Mouse (Mus musculus) ES-Bruce4 (cell line): ENCODE data around the gene Cep83. TPM values are rescaled to one million over a fixed set of nuclear protein-coding genes. Genes with fewer than 3 reads are reported as not detected.

Source experiments
- H3K27ac ChIP-seq: 2 replicates; pipeline ENCODE4 v1.5.1; 2012; ENCODE audit warnings: low read length, inconsistent platforms; ENCODE audit not compliant: insufficient read depth
- H3K27me3 ChIP-seq: 2 replicates; pipeline ENCODE4 v1.6.1; 2012; ENCODE audit warnings: mild to moderate bottlenecking, low read length, inconsistent platforms; ENCODE audit not compliant: control insufficient read depth, poor library complexity, insufficient read depth, severe bottlenecking
- H3K36me3 ChIP-seq: 2 replicates; pipeline ENCODE4 v1.6.1; 2012; ENCODE audit warnings: inconsistent platforms, mild to moderate bottlenecking, low read length, moderate library complexity; ENCODE audit not compliant: control insufficient read depth, poor library complexity, insufficient read depth, severe bottlenecking
- H3K4me1 ChIP-seq: one replicate; pipeline ENCODE4 v1.8.1; 2011; ENCODE audit warnings: low read length; ENCODE audit not compliant: control insufficient read depth, insufficient read depth
- H3K4me3 ChIP-seq: 2 replicates; pipeline ENCODE4 v1.5.1; 2011; ENCODE audit warnings: low read depth, mild to moderate bottlenecking, low read length
- H3K9ac ChIP-seq: 2 replicates; pipeline ENCODE4 v1.6.1; 2012; ENCODE audit warnings: low read depth, mild to moderate bottlenecking, inconsistent platforms; ENCODE audit not compliant: poor library complexity, severe bottlenecking
- H3K9me3 ChIP-seq: replicated peaks from 2 replicates; pipeline ENCODE4 v1.6.1; 2012; ENCODE audit warnings: mild to moderate bottlenecking, low read length, inconsistent platforms; ENCODE audit not compliant: control insufficient read depth, poor library complexity, insufficient read depth, severe bottlenecking
- CTCF ChIP-seq: IDR thresholded peaks from one replicate; pipeline ENCODE4 v1.8.1; 2011; ENCODE audit warnings: low read depth, low read length
- EP300 ChIP-seq: IDR thresholded peaks from 2 replicates; pipeline ENCODE4 v1.6.1; 2011; ENCODE audit warnings: low read depth, low read length; ENCODE audit not compliant: insufficient read depth
- POLR2A ChIP-seq: IDR thresholded peaks from one replicate; pipeline ENCODE4 v1.8.1; 2011; ENCODE audit warnings: low read length; ENCODE audit not compliant: insufficient read depth
- polyA plus RNA-seq: library from polyadenylated mRNA; stranded (reverse); fragments of >200 nt; gene quantifications from 2 replicates; pipeline ENCODE4 v1.2.4, GENCODE M21; 2011; ENCODE audit warnings: low read depth; ENCODE audit not compliant: missing spikeins, insufficient read depth, insufficient read length

Cep83 gene
- polyA plus RNA-seq, 1 experiment: 52.7 TPM

GRCm38 (mm10) chr10:94800677-94801354 is 112.4 kb downstream of the Cep83 start:
- Histone ChIP-seq H3K9ac (no peak overlapping the region), H3K4me3 (no peak overlapping the region), H3K27ac (no peak overlapping the region), H3K4me1 (no peaks in the 10 kb centered on the region), H3K27me3 (no peaks in the 10 kb centered on the region), H3K9me3 (no peaks in the 10 kb centered on the region), H3K36me3 (no peaks in the 10 kb centered on the region)
- TF ChIP-seq POLR2A: no peak
- no peak for TF ChIP-seq CTCF
- no peak for TF ChIP-seq EP300

- TF ChIP-seq EP300 (no peak), CTCF (no peak), POLR2A (no peak)
- no peak overlapping the region for H3K27ac ChIP-seq
- H3K9ac ChIP-seq: no peak overlapping the region
- no peaks in the 10 kb centered on the region for H3K36me3 ChIP-seq
- H3K4me1 ChIP-seq: no peaks in the 10 kb centered on the region
- no peaks in the 10 kb centered on the region for H3K9me3 ChIP-seq
- H3K27me3 ChIP-seq: no peaks in the 10 kb centered on the region
- H3K4me3 ChIP-seq: no peak overlapping the region
Observed at GRCm38 (mm10) chr10:94804029-94804908, 115.8 kb downstream of the Cep83 start.

GRCm38 (mm10) chr10:94804909-94805220 is 116.4 kb downstream of the Cep83 start:
- H3K27ac ChIP-seq: no peak overlapping the region
- H3K4me3 ChIP-seq: no peak overlapping the region
- no peaks in the 10 kb centered on the region for H3K4me1 ChIP-seq
- TF ChIP-seq POLR2A (no peak), CTCF (no peak), EP300 (no peak)
- H3K27me3 ChIP-seq: no peaks in the 10 kb centered on the region
- H3K9ac ChIP-seq: no peak overlapping the region
- no peaks in the 10 kb centered on the region for H3K9me3 ChIP-seq
- no peaks in the 10 kb centered on the region for H3K36me3 ChIP-seq

GRCm38 (mm10) chr10:94807323-94807722 is 118.9 kb downstream of the Cep83 start:
- Histone ChIP-seq H3K9ac (no peak overlapping the region), H3K27me3 (no peaks in the 10 kb centered on the region), H3K4me3 (no peak overlapping the region), H3K27ac (no peak overlapping the region), H3K36me3 (no peaks in the 10 kb centered on the region), H3K9me3 (no peaks in the 10 kb centered on the region), H3K4me1 (no peaks in the 10 kb centered on the region)
- TF ChIP-seq CTCF (no peak), POLR2A (no peak), EP300 (no peak)

- H3K27me3 ChIP-seq: no peaks in the 10 kb centered on the region
- H3K9ac ChIP-seq: no peak overlapping the region
- H3K9me3 ChIP-seq: no peaks in the 10 kb centered on the region
- no peak overlapping the region for H3K4me3 ChIP-seq
- no peak overlapping the region for H3K27ac ChIP-seq
- no peaks in the 10 kb centered on the region for H3K36me3 ChIP-seq
- TF ChIP-seq POLR2A: no peak
- no peak for TF ChIP-seq CTCF
- TF ChIP-seq EP300: no peak
- H3K4me1 ChIP-seq: no peaks in the 10 kb centered on the region
Observed at GRCm38 (mm10) chr10:94808275-94808674, 119.8 kb downstream of the Cep83 start.

GRCm38 (mm10) chr10:94809946-94810472 is 121.6 kb downstream of the Cep83 start:
- Histone ChIP-seq H3K27me3 (no peaks in the 10 kb centered on the region), H3K4me1 (no peaks in the 10 kb centered on the region), H3K27ac (no peak overlapping the region), H3K36me3 (no peaks in the 10 kb centered on the region), H3K4me3 (no peak overlapping the region), H3K9me3 (no peaks in the 10 kb centered on the region), H3K9ac (no peak overlapping the region)
- TF ChIP-seq EP300: no peak
- no peak for TF ChIP-seq CTCF
- no peak for TF ChIP-seq POLR2A
